Mouse (Mus musculus) WW6 (cell line): ENCODE measurements around the gene Aspscr1.

Source experiments
- DNase-seq: peaks from one replicate; pipeline ENCODE4 v3.0.0-alpha.2; 2013; ENCODE audit warnings: low read depth, low spot score

Aspscr1 gene

GRCm38 (mm10) chr11:120683536-120683935 is 10.8 kb downstream of the Aspscr1 start:
- DNase-seq, result no peak

- no peak for DNase-seq
Measured at GRCm38 (mm10) chr11:120684086-120684485, 11.3 kb downstream of the Aspscr1 start.

- no peak for DNase-seq
Measured at GRCm38 (mm10) chr11:120684660-120685059, 11.9 kb downstream of the Aspscr1 start.

- no peak for DNase-seq
Measured at GRCm38 (mm10) chr11:120686650-120687272, 14.0 kb downstream of the Aspscr1 start.

GRCm38 (mm10) chr11:120689365-120689764 is 16.6 kb downstream of the Aspscr1 start:
- DNase-seq, result no peak

GRCm38 (mm10) chr11:120692471-120693011 is 19.8 kb downstream of the Aspscr1 start:
- no peak for DNase-seq

GRCm38 (mm10) chr11:120693461-120693860 is 20.7 kb downstream of the Aspscr1 start:
- DNase-seq, result no peak

- DNase-seq, result no peak
Measured at GRCm38 (mm10) chr11:120695184-120695583, 22.4 kb downstream of the Aspscr1 start.

- DNase-seq, result no peak
Measured at GRCm38 (mm10) chr11:120695641-120696040, 22.9 kb downstream of the Aspscr1 start.

GRCm38 (mm10) chr11:120696568-120696967 is 23.8 kb downstream of the Aspscr1 start:
- DNase-seq, result no peak

GRCm38 (mm10) chr11:120697741-120698140 is 25.0 kb downstream of the Aspscr1 start:
- no peak for DNase-seq

- DNase-seq, result no peak
Measured at GRCm38 (mm10) chr11:120703696-120704454, 31.1 kb downstream of the Aspscr1 start.

GRCm38 (mm10) chr11:120704486-120705325 is 31.9 kb downstream of the Aspscr1 start:
- no peak for DNase-seq

GRCm38 (mm10) chr11:120706120-120706519 is 33.3 kb downstream of the Aspscr1 start:
- no peak for DNase-seq

GRCm38 (mm10) chr11:120707225-120707624 is 34.5 kb downstream of the Aspscr1 start:
- DNase-seq, result no peak

- no peak for DNase-seq
Measured at GRCm38 (mm10) chr11:120707969-120708368, 35.2 kb downstream of the Aspscr1 start.

GRCm38 (mm10) chr11:120709551-120709950 is 36.8 kb downstream of the Aspscr1 start:
- no peak for DNase-seq

GRCm38 (mm10) chr11:120710672-120711071 is 37.9 kb downstream of the Aspscr1 start:
- DNase-seq, result no peak

GRCm38 (mm10) chr11:120711980-120712604 is 39.3 kb downstream of the Aspscr1 start:
- DNase-seq, result no peak

- no peak for DNase-seq
Measured at GRCm38 (mm10) chr11:120712771-120713568, 40.2 kb downstream of the Aspscr1 start.
